Mouse (Mus musculus) spleen, postnatal 10 days (tissue): ENCODE measurements around the gene Col4a1.

Experiments used
- DNase-seq, 2 experiments: peaks; one replicate each; pipeline ENCODE4 v3.0.0; 2021 to 2022; ENCODE audit warnings: low spot score in 2 of 2

The Col4a1 gene

DNA sequence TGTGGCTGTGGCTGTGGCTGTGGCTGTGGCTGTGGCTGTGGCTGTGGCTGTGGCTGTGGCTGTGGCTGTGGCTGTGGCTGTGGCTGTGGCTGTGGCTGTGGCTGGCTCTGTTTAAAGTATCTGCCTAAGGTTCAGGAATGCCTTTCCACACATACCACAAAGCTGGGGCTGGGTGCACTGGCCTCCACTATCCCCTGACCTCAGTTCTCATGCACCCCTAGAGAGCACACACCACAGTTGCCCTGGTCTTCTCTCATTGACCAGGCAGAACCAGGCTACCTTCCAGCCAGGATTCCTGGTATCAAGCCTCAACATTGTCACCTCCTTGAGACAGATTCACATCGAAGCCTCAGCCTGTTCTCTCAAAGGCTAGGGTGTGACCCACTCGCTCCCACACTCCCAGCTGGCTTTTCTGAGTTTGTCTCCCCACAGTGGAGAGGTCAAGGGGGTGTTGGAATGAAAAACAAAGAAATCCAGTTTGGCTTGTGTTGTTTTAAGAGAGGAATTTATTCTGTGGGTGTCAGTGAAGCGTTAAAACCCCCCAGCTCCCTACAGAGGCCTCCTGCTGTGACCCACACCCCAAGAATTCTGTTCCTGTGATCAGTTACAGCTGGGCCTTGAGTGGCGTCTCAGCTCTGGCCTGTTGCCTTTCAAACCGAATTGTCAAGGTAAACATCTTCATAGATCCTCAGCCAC lies 15.2 kb upstream of the Col4a1 start:
- no peak for DNase-seq

DNA sequence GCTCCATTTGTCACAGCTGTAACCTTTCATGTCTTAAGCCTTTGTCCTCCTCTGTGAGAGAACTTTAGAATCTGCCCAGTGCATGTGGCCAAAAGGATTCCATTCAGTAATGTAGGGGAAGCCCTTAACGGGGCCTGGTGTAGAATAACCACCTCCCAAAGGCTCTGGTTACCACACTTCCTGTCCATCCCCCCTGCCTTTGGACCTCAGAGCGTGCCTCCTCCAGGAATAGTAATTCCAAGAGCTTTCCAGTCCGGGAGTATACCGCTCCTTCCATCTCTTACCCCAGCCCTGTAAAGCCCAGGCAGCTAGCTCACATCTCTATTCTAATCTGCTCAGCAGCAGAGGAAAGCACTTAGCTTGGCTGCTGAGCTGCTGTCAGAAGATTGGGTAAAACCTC lies 14.7 kb upstream of the Col4a1 start:
- no peak for DNase-seq

DNA sequence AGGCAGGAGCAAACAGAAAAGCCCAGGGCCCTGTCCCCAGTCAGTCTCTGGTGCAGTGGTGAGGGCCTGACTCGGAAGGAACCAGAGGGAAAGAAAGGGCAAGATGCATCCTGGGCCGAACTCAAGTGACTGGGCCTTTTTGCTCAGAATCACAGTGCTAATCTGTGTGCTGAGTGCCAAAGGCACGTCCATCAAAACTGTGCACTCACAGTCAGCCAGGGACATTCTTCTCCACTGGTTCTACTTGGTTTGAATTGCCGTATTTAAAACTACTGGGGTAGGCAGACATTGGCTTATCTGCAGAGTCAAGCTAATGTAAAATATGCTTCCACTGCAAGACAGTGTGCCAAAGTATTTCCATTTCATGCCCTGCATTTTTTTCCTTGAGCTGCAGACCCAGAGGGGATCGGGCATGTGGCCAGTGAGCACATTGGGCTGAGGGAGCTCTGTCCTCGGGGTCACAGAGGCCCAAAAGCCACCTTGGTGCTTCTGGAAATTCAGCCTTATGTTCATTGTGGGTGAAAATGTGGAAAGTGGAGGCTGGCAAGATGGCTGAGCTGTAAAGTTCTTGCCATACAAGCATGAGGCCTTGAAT lies 12.3 kb upstream of the Col4a1 start:
- no peak for DNase-seq

DNA sequence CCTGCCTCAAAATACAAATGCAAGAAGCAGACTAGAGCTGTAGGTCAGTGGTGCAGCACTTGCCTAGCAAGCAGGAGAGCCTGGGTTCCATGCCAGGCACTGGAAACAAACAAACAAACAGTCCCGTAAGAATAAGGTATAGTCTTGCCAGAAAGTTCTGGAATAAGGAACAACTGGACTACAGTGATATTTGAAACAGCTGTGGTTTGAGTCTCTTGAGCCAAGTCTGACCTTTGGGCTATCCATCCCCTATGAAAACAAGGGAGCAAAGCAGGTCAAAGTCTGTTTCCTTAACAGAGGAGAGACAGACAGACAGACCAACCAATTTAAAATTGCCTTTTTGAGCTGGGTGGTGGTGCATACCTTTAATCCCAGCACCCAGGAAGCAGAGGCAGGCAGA lies 11.1 kb upstream of the Col4a1 start:
- DNase-seq, result no peak

DNA sequence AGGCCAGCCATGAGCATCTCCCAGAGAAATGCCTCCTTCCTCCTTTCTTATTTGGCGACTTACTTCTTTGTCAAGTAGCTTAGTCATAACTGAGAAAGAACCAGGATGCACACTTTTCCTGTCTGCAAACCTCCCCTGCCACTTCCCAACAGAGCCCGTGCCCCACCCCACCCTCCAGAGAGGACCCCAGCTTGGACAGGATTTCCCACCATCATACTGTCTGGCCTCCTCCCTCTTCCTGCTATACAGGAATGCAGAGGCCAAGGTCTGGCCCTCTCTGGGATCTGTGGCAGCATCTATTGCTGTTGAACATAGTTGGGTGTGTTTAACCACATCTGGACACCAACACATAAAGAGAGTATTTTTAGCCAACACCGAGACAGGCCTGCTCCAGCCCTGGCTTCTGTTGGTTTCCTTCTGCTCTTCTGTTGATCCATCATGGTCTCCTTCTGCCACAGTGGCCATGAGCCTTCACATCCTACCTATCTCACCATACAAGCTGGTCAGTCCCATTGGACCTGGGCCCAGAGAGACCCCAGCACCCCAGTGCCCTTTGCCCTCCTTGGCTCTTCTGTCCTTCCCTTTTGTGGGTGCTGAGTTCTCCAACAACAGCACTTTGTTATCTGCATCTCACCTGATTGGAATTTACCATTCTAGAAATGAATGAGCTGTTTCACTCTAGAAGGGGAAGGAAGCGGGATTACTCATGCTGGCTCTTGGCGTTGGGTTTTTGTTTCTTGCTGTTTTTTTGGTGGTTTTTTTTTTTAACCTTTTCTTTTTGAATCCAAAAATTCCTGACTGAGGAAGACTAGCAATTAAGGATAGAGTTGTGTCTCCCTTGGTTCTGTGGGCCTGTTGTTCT lies 10.3 kb upstream of the Col4a1 start:
- DNase-seq, result no peak

DNA sequence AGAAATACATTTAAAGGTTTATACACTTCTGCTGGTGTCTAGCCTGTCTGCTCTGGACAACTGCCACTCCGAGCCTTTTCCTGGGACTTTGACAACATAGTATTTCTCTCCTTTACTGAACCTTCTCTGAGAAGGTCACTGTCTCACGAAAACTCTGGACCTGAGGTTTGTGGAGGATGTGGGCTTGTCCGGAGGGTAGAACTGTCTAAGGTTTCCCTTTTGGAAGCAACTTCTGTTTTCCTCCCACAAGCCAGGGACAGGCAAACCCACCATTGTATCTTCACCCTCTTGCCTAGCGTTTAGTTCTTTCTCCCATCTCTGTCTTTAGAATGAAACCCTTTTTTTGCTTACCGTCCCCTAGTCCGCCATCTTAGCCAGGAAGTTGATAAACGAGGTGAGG lies 9.2 kb upstream of the Col4a1 start:
- DNase-seq, result no peak

DNA sequence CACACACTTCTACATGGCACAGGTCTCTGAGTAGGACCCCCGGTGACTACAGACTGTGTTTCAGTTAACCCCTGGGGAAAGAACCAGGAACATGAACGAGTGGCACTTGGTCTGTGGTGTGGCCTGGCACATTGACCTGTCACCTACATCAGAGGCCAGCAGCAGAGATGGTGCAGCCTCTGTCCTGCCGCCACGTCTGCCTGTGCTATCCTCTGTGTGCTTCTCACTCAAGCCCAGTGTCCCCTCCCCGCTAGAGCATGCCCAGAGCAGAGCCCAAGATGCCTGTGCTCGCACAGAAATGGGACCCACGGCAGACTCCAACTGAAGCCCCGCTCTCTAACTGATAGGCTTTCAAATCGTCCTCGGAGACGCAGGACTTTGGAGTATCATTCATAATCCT lies 6.8 kb upstream of the Col4a1 start:
- DNase-seq, result no peak

DNA sequence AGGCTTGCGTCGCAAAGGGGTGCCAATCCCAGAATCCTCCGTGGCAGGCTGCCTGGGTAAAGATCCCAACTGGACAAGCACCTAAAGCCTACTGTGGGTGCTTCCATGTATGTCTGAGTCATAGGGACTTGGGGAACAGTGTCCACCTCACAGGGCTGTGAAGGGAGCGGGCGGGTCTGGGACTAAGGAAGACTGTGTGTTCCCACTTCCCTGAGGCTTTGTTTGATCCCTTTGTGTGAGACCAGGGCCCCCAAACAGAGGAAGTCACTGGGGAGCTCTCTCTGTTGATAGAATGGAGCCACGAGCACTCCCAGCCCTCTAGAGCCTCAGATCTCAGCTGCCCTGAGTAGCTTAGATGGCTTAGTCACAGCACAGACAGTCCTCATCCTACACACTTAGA lies 3.5 kb upstream of the Col4a1 start:
- no peak for DNase-seq

DNA sequence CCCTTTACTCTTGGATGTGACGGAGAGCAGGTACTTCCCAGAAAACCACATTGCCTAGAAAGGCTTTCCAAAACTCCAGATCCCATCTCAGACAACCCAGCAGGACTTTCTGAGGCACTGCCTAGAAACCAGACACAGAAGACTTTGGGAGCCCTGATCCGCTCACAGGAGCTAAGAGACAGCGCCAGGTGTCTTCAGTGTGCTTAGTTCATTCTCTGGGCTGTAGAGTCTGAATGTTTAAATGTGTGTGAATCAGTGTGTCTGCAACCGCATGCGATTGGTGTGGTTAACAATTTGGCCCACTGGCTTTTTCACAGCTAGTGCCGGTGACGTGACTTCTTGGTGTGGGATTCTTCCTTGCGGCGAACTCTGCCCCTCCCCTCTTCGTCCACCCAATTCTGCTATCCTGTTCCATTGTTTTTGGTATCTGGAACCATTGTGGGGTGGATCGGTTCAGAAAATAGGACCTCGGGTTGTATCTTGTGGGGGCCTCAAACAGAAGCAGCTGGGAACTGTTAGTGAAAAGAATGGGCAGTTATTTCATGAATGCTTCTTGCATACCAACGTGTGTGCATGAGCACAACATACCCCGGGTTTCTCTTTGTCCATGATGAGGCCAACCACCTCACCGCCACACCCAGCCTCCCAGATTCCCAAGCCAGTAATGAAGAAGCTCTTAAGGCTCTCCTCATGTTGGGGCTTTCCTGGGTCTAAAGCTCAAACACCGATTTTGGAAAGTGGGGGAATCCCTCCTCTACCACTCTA lies 2.7 kb upstream of the Col4a1 start:
- no peak for DNase-seq

DNA sequence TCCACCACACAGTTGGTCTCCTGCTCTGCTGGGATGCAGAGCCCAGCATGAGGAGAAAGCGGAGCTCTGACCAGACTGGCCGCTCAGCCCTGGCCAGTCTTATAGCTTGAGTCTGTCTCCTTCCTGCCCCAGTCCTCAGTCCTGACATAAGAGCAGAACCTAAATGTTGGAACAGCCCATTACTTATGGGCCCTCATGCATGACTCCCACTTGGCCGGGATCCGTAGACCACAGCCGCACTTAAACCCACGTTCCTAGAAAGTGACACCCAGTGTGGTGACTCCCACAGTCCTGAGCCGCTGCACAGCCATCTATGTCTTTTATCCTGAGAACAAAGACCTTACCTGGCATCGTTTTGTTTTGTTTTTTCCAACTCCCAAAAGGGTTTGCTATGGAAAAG lies 2.0 kb upstream of the Col4a1 start:
- no peak for DNase-seq

DNA sequence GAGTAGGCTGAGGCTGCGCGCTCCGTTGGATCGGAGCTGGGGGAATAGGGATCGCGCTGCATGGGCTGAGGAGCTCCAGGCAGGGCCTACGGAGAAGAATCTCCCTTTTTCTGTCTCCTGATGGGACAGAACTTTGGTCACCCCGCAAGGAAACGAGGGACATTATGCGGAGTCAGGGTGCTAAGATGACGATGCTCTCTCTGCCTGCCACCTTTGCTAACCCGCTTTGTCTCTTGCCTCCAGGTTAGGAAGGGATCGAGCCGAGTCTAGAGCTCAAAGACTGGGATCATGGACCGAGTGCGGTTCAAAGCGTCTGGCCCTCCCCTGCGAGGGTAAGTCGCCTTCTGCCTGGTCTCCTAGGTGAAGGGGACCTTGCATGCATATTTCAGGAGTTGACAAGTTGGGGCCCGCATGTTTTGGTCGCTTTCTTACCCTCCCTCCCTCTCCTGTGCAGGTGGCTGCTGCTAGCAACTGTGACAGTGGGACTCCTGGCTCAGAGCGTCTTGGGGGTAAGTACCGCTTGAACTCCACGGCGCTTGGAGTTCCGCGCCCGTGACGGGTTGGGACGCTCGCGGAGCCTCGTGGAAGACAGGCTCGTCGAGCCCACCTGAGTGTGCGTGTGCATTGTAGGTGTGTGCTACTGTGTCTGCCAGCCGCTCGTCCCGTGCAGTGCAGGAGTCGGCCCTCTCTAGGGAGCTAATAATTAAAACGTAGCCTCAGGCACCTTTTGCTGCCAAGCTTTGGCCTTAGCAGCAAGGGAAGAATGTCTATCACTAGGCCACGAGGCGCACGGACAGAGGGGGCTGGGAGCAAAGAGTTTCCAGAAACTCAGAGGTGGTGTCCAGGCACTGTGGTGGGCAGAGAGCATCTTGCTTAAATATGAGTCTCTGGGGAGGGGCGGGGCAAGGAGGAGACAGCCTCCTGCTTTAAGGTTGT lies 818 bp upstream of the Col4a1 start:
- no peak for DNase-seq

DNA sequence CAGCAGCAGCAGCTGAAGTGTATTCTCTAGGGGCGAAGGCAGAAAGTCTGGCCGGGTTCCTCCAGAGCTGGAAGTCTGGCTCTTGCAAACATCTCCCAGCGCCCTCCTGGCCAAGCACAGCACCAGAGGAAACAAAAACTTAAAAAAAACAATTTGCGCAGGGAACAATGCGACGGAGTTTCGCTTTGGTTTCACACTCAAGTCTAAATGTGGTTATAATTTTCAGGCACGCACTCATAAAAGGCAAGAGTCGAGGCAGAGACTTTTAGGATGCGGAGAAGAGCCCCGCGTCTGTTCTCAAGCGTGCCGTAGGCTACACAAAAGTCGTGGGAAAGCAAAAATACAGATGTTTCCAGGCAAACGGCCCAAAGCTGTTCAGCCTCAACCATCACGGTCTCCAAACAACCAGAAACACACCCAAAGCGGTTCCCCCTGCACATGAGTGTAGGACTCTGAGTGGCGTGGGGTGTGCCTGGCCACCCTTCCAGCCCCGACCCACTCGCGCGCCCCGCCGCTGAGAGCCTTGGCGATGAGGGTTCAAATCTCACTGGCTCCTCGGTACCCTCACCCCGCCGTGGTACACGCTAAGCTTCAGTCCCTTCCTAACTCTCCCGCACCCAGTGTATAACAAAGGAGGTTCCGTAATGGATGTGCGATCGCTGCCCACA lies 811 bp downstream of the Col4a1 start:
- no peak for DNase-seq

DNA sequence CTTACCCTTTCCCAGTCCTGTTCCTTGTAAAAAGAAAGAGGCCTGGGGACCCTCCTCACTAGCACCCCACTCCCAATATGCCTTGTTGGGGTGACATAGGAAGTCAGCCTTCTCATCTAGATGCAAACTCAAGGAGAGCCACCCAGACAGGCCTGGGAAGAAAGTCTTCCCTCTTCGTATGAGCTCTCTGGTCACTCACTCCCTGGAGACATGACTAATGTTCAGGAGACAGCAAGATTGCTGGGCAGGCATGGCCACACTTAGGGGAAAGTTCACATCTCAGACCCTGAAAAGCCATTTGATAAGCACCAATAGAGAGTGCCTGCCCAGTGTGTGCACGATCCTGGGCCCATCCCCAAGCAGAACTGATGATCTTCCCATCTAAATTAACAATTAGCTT lies 2.6 kb downstream of the Col4a1 start:
- DNase-seq, result no peak

DNA sequence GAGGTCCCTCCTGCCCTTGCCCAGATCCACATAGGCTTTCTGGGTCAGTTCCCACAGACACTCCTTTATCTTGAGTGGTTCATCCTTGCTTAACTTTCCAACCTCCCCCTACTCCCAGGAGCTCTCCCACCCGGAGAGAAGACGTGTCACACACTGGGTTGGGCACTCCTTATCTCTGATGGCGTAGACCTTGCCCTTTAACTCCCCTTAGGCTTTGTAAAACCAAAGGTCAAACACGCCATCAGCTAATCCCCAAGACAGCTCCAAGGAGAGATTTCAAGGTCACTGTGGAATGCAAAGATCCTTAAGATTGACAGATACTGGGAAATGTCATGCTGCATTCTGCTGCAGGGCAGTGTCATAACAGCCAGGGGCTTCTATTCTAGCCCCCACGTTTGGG lies 3.4 kb downstream of the Col4a1 start:
- no peak for DNase-seq

DNA sequence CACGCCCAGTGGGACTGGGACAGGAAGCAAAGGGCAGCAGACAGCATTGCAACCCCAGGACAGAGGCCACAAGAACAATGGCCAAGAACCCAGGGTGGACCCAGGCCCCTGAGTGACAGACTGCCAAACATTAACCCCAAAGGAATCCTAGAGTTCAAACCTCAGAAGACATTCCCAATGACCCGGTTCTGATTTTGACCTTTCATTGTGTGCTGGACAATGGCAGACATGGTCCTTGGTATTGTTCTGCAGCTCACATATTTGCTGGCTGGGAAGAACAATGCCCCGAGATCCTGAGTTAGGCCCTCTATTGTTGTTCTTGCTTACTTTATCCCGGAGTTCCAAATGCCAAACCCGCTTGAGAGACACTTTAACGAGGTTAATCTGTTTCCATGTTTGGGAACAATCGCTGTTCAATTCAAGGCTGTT lies 4.0 kb downstream of the Col4a1 start:
- DNase-seq, result no peak

DNA sequence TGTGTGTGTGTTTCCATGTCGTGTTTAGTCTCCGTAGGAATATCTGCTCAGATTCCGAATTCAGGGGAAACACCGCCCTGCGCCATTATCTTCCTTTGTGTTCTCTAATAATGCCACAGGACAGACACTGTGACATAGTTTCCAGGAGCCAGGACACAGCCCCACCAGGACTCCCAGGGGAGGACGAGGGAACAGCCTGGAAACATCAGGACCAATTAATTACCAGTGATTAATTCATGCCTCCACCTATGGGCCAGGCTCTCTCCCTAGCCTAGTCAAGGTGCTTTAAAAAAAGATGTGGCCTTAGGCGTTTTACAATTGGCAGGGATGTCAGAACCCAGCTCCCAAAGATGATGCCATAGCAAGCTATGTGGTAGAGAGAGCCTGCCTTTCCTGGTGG lies 5.2 kb downstream of the Col4a1 start:
- no peak for DNase-seq

DNA sequence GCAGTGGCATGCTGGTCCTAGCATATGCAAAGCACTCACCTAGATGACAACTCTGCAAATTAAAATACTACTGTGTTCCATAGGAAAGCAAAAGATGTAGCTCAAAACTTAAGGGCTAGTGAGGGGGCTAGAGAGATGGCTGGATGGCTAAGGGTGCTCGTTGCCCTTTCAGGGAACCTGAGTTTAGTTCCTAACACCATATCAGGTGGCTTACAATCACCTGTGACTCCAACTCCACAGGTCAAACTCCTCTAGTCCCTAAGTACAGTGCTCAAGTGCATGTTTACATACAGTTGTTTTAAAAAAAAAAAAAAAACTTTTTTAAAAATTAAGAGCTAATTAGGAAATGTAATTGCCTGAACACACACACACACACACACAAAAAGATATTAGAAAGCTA lies 7.1 kb downstream of the Col4a1 start:
- no peak for DNase-seq

DNA sequence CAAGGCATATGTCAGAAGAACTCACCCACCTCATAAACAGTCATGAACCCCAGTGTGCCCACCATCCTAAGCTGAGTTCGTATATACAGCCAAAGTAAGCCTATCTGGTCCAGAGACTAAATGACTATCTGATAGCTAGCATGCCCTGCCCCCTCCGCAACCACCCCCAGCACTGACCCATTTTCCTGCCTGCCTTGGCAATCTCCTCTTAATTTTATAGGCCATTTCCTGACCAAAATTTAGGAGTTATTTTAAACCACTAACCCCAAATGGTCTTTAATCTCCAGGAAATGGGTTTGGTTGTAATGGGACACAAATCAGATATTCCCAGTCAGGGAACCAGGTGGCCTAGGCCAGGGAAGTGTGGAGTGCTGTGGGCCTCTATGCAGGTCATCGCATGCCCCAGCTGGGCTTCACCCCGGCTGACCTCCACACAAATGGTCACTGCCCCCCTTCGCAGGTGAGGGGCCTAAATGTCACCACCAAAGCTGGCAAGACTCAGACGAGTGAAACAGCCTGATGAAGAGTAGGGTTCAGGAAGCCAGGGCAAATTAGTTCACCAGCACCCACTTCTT lies 8.5 kb downstream of the Col4a1 start:
- no peak for DNase-seq

DNA sequence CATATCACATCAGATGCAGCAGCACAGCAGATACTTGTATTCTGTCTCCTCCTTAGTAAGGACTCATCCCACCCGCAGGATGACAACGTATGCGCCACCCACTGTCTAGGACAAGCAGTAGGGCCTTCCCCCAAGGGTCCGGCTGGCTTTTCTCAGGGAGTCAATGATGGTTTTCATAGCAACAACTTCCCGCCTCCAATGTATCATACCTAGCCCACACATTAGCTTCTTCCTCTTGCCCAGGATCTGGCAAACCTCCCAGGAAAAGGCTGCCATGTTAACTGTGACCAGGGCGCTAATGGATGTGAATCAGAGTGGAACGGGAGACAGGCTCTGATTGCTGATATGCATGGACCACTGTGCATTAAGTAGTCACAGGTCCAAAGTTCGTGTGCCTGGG lies 12.2 kb downstream of the Col4a1 start:
- DNase-seq, result no peak

DNA sequence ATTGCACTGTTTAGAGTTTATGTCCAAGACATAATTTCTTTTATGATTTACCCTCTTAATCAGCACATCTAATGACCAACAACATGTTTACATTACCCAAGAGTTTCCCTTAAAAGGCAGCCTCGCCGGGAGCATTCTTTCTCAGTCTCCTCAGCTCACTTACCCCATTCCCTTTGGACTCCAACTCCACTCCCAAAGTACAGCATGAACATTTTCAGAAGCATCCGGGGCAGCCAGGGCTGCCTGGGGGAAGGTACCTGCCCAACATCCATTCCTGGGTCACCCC lies 13.4 kb downstream of the Col4a1 start:
- no peak for DNase-seq
